Mouse (Mus musculus): ENCODE measurements at regions not wholly inside any gene's neighbourhood (a gene's known extent, or its start where the extent isn't known, plus 50 kb on each side); places are given as distances from the start of the nearest gene placed in this dataset.

DNA sequence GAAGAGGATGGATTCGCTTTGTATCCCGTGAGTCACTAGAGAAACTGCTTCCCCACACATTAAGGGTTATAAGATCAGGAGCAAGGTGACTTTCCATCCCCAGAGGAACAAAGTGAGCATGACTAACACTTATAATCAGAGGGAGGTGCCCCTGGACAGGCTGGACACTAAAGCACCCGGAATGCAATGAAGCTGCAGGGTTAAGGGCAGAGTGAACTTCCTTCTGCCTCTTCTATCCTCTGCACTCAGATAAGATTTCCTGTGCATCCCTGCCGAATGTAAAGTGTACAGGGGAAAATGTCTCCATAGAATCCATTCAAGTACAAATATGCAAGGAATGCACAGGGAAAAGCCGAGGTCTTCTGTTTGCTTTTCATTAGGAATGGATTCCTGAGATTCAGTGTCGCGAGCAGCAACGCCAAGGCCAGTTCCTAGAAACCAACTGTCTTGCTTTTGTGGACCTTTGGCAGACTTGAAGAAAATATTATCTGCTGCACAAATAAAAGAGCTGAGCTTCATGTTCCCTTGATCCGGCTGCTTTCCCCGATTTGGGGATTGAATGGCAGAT, 58.5 kb upstream of the Fbxl7 start:
- Histone ChIP-seq H3K4me1 (ENCODE audit: control insufficient read depth, insufficient read depth, low read length) (no peaks in the 10 kb centered on the region), H3K4me2 (replicated peaks; ENCODE audit: low read depth, low read length, severe bottlenecking) (no peak overlapping the region), H3K9me3 (ENCODE audit: control insufficient read depth, low read length) (no peaks in the 10 kb centered on the region), H3K27ac (replicated peaks; ENCODE audit: low read depth, low read length) (no peak overlapping the region), H3K27me3 (ENCODE audit: control insufficient read depth, insufficient read depth, low read length) (no peaks in the 10 kb centered on the region), H3K9ac (ENCODE audit: low read depth, low read length, severe bottlenecking) (no peak overlapping the region), H3K4me3 (replicated peaks; ENCODE audit: low read length) (no peak overlapping the region), H3K36me3 (ENCODE audit: control insufficient read depth, insufficient read depth, low read length) (no peaks in the 10 kb centered on the region)
- DNase-seq (ENCODE audit: low spot score) (no peak), ATAC-seq (ENCODE audit: low FRiP score, low read depth) (no peak)
- TF ChIP-seq POLR2A (IDR thresholded peaks at IDR 0.05; ENCODE audit: borderline replicate concordance, extremely low read depth, insufficient read depth, insufficient read length) = no peak
- 50% methylated on average over 10 of the region's 10 CpGs for WGBS

DNA sequence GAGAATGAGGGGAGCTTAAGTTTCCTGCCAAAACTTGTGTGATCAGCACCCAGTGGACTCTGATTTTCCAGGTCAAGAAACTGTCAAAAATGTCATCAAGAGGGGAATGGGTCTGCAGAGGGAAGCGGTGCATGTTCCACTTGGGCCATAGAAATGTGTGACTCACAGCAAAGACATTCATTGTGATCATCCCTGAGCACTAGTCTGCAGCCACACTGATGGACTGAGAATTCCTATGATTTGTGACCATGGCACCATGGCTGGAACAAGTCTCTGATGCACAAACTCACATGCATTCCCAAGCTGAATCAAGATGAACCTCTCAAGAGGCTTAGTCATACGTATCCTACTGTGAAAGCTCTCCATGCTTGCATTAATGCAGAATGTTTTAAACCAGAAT, 63.6 kb upstream of the Fbxl7 start:
- 83% methylated on average over 2 of the region's 2 CpGs for WGBS
- ATAC-seq (ENCODE audit: low FRiP score, low read depth) (no peak), DNase-seq (ENCODE audit: low spot score) (no peak)
- Histone ChIP-seq H3K4me3 (replicated peaks; ENCODE audit: low read length) (no peak overlapping the region), H3K9me3 (ENCODE audit: control insufficient read depth, low read length) (no peaks in the 10 kb centered on the region), H3K27ac (replicated peaks; ENCODE audit: low read depth, low read length) (no peak overlapping the region), H3K4me1 (ENCODE audit: control insufficient read depth, insufficient read depth, low read length) (no peaks in the 10 kb centered on the region), H3K36me3 (ENCODE audit: control insufficient read depth, insufficient read depth, low read length) (no peaks in the 10 kb centered on the region), H3K4me2 (replicated peaks; ENCODE audit: low read depth, low read length, severe bottlenecking) (no peak overlapping the region), H3K27me3 (ENCODE audit: control insufficient read depth, insufficient read depth, low read length) (no peaks in the 10 kb centered on the region), H3K9ac (ENCODE audit: low read depth, low read length, severe bottlenecking) (no peak overlapping the region)
- TF ChIP-seq POLR2A (IDR thresholded peaks at IDR 0.05; ENCODE audit: borderline replicate concordance, extremely low read depth, insufficient read depth, insufficient read length) = no peak

DNA sequence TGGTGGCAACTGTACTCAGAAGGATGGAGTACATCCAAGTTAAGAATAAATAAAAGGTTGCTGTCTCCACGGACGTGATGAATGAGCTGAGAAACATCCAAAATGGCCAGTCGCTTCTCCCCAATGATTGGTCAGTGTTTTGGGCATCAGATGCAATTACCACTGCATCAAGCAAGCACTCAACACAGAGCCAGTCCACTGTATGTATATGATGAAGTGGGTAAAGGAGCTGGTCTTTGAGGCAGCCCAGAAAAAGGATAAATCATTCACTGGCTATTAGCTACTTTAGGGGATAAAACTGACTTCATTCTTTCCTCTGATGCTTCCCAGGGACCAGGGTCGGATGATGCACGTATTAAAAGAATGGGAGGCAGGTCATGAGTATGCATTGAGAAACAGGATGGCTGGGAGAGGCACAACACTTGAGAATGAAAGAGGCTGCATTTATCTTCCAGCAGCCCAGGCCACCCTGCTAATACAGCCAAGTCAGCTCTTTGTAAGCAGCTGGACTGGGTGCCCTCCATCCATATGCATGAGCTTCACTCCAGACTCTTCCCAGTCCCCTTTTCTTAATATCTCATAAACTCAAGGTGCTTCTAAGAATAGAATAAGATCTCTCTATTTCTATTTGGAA, 73.1 kb upstream of the Fbxl7 start:
- H3K9me3 ChIP-seq (ENCODE audit: control insufficient read depth, low read length) = no peaks in the 10 kb centered on the region
- H3K4me3 ChIP-seq (replicated peaks; ENCODE audit: low read length) = no peak overlapping the region
- H3K9ac ChIP-seq (ENCODE audit: low read depth, low read length, severe bottlenecking) = no peak overlapping the region
- H3K4me1 ChIP-seq (ENCODE audit: control insufficient read depth, insufficient read depth, low read length) = no peaks in the 10 kb centered on the region
- no peak overlapping the region for H3K27ac ChIP-seq (replicated peaks; ENCODE audit: low read depth, low read length)
- DNase-seq (ENCODE audit: low spot score) = no peak
- ATAC-seq (ENCODE audit: low FRiP score, low read depth) = no peak
- 81% methylated on average over 5 of the region's 5 CpGs for WGBS
- no peaks in the 10 kb centered on the region for H3K36me3 ChIP-seq (ENCODE audit: control insufficient read depth, insufficient read depth, low read length)
- TF ChIP-seq POLR2A (IDR thresholded peaks at IDR 0.05; ENCODE audit: borderline replicate concordance, extremely low read depth, insufficient read depth, insufficient read length) = no peak
- no peaks in the 10 kb centered on the region for H3K27me3 ChIP-seq (ENCODE audit: control insufficient read depth, insufficient read depth, low read length)
- no peak overlapping the region for H3K4me2 ChIP-seq (replicated peaks; ENCODE audit: low read depth, low read length, severe bottlenecking)

DNA sequence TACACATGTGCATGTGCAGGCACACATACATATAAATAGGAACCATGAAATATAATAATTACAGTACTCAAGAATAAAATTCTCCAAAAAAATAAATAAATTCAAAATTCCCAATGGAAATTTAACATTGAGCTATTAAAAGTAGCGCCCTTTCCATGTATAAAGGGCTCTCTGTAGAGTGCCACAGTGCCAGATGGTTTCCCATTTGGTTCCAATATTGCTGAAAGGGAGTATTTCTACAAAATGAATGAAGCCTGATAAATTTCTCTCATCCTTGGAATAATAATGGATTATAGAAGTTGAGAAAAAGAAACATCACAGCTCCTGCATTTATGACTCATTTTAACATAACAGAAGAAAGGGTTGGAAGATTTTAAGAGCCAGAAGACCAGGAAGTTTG, 75.4 kb upstream of the Fbxl7 start:
- no peaks in the 10 kb centered on the region for H3K9me3 ChIP-seq (ENCODE audit: control insufficient read depth, low read length)
- H3K27ac ChIP-seq (replicated peaks; ENCODE audit: low read depth, low read length) = no peak overlapping the region
- no peaks in the 10 kb centered on the region for H3K4me1 ChIP-seq (ENCODE audit: control insufficient read depth, insufficient read depth, low read length)
- H3K27me3 ChIP-seq (ENCODE audit: control insufficient read depth, insufficient read depth, low read length) = no peaks in the 10 kb centered on the region
- H3K36me3 ChIP-seq (ENCODE audit: control insufficient read depth, insufficient read depth, low read length) = no peaks in the 10 kb centered on the region
- no peak for TF ChIP-seq POLR2A (IDR thresholded peaks at IDR 0.05; ENCODE audit: borderline replicate concordance, extremely low read depth, insufficient read depth, insufficient read length)
- no peak for DNase-seq (ENCODE audit: low spot score)
- H3K4me2 ChIP-seq (replicated peaks; ENCODE audit: low read depth, low read length, severe bottlenecking) = no peak overlapping the region
- no peak for ATAC-seq (ENCODE audit: low FRiP score, low read depth)
- 51% methylated on average over 1 of the region's 1 CpGs for WGBS
- H3K4me3 ChIP-seq (replicated peaks; ENCODE audit: low read length) = no peak overlapping the region
- no peak overlapping the region for H3K9ac ChIP-seq (ENCODE audit: low read depth, low read length, severe bottlenecking)

DNA sequence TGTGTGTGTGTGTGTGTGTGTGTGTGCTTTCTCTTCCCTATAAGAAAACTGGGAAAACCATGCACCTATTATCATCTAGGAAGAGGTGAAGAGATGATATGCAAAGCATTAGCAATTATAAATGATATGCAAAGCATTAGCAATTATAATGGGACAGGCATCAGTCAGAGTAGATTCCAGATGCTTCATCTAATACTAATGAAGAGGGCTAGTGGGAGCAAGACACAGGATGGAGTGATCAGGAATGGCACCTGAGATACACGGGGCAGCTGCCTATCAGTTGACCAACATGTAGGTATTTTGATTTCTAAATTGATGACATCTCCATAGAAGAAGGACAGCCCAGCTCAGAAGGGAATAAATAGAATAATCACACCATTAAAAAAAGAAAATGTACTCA, 97.7 kb upstream of the Fbxl7 start:
- TF ChIP-seq POLR2A (IDR thresholded peaks at IDR 0.05; ENCODE audit: borderline replicate concordance, extremely low read depth, insufficient read depth, insufficient read length) = no peak
- DNase-seq (ENCODE audit: low spot score) (no peak), ATAC-seq (ENCODE audit: low FRiP score, low read depth) (no peak)

More for the DNA sequence above, 97.7 kb upstream of the Fbxl7 start:
- Histone ChIP-seq H3K9me3 (ENCODE audit: control insufficient read depth, low read length) (no peaks in the 10 kb centered on the region), H3K4me1 (ENCODE audit: control insufficient read depth, insufficient read depth, low read length) (no peaks in the 10 kb centered on the region), H3K27me3 (ENCODE audit: control insufficient read depth, insufficient read depth, low read length) (no peaks in the 10 kb centered on the region), H3K36me3 (ENCODE audit: control insufficient read depth, insufficient read depth, low read length) (no peaks in the 10 kb centered on the region), H3K4me2 (replicated peaks; ENCODE audit: low read depth, low read length, severe bottlenecking) (no peak overlapping the region), H3K27ac (replicated peaks; ENCODE audit: low read depth, low read length) (no peak overlapping the region), H3K9ac (ENCODE audit: low read depth, low read length, severe bottlenecking) (no peak overlapping the region), H3K4me3 (replicated peaks; ENCODE audit: low read length) (no peak overlapping the region)
- 79% methylated on average over 1 of the region's 1 CpGs for WGBS

Data from limb, embryonic 14.5 days (tissue).